Mouse (Mus musculus): ENCODE measurements around the gene Gm9887.

GRCm38 (mm10) chr12:69413303-69413702 lies 41.0 kb upstream of the Gm9887 start:
- no peak for TF ChIP-seq CTCF (conservative IDR thresholded peaks at IDR 0.05; ENCODE audit: insufficient read depth, insufficient read length, low read depth, low read length)
- TF ChIP-seq POLR2A (IDR thresholded peaks at IDR 0.05; ENCODE audit: low read depth, low read length): no peak
